Mouse (Mus musculus) fat pad, adult 2 months (tissue): ENCODE data around the gene Cdh10.

Experiments used
- DNase-seq: peaks from one replicate; pipeline ENCODE4 v3.0.0-alpha.2; 2011; ENCODE audit warnings: low read depth, low spot score; ENCODE audit errors: extremely low read depth

Cdh10 gene

DNA sequence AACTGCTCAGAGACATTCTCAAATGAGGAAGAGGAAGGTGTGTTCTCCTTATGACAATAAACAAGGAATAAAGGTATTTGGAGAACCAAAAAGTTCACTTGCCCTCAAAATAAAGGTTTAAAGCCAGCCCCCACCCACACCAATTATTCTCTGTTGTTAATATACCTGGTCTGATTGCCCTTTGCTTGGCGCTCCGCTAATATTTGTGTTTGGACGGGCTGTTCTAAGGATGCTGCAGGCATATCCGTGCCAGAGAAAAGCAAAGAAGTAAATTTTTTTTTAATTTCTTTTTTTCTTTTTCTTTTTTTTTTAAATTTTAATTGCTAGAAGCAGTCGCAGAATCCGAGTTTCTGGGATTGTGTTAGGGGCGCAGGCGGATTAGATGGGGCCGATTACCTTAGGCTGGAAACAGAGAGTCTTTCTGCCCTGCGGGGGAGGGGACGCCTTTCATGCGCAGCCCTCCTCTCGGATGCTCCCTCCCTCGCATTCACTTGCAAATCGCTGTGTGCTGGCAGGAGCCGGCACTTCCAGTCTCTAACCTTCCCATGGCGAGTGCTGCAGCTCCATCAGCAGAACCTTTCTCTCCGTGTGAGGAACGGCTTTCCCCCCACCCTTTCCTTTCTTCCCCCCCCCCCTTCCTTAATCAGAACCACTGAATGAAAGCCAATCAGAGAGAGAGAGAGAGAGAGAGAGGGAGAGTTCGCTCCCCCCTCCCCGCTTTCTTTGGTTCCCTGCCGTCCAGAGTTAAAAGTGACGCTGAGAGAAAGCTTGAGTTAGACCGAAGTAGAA, at the start of gene Cdh10:
Gene Cdh10 (plus strand): TSS at position 763 of the 789 bp plus-strand sequence.
- DNase-seq = no peak

- no peak for DNase-seq
These were observed 9.5 kb upstream of the Cdh10 start for GRCm38 (mm10) chr15:18809148-18809827.

DNA sequence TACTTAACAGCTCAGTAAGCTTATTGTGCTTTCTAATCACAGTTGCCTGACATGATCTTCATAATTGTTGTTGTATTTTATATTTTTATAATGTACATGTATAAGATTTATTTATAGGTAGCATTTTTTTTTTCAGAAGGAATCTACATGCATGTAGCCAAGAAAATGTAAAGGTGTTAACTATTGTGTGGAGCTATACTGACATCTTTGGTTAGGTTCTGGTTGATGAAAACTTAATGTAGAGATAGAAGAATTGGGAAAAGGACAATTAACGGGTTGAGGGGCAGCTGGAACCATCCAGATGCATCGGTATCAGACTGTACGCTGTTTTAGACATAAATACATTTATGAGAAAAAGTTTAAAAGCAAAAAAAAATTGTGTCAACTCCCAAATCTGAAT, 1.0 kb upstream of the Cdh10 start:
- no peak for DNase-seq

DNA sequence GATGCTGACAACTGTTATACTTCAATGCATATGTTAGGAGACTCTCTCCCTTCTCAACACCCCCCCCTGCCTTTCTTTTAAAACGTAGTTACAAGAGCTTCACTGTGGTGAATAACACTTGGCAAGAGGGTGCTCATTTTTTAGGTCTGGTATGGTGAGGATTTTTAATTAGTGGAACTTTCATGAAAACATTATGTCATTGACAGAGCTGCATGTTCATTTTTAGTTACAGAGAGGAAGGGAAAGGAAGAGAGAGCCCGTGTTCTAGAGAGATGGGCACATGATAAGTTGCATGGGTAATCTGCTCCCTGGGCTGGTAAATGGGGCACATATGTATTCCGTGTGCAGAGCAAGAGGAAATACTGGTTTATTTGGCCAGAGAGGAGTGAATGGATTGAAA, 1.5 kb downstream of the Cdh10 start:
- no peak for DNase-seq

DNA sequence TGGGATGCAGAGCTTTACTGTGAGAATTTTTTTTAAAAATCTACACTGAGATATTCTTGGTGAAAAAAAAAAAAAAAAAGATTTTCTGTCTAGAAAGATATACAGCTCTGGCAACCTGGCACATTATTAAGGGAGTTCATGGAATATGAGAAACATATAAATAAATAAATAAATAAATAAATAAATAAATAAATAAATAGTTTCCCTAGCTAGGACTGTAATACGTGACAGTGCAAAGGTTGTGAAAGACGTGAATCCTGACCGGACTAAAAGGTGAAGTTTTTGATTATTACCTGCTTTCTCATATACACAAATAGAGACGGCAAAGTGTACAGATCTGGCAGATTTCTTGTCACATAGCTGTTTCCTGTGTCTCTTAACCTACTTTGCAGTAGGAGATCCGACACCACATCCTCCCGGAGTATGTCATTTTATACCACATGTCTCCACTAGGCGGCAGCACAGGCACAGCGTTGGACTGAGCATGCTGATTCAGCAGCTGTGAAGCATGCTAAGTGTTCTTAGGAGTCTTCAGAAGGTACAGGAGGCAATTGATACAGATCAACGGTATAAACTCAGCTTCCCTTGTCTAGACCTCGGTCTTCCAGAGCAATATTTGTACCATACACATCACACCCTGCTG, 2.5 kb downstream of the Cdh10 start:
- DNase-seq = no peak

- no peak for DNase-seq
These were observed 4.7 kb downstream of the Cdh10 start for GRCm38 (mm10) chr15:18823420-18823819.

DNA sequence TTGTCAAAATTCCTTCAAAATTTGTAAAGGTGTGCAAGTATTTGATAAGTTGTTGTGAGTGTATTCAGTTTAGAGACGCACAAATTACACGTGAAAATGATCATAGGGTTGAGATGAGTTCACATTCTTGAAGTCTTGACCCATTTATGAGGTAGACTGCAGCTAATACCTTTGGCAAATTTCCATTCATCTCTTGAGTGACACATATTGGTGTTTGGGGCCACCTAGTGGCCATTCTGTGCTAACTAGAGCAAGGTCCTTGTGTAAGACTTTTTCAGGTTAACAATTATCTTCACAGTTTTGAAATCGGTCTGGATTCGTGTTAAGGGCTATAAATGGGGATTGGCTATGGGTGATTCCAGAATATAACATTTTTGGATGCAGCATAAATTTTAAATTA, 13.5 kb downstream of the Cdh10 start:
- no peak for DNase-seq

- DNase-seq = no peak
These were observed 23.0 kb downstream of the Cdh10 start for GRCm38 (mm10) chr15:18841769-18842168.

DNA sequence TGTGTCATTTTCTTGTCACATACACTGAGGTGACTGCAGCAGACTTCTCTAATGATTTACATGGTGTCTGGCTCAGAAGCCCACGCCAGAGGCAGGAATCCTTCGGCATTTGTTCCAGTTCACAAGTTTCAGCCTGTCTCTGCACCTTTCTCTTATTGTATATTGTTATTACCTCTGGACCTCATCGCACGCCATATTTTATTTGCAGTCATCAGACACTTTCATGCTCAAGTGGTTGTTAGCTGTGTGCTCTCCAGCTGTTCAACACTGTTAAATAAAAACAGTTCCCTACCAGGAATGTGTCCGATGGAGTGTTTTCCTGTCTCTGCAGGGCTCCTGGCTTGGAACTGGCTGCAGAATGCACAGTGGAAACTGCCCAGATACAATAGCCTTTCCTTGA, 26.1 kb downstream of the Cdh10 start:
- no peak for DNase-seq

DNA sequence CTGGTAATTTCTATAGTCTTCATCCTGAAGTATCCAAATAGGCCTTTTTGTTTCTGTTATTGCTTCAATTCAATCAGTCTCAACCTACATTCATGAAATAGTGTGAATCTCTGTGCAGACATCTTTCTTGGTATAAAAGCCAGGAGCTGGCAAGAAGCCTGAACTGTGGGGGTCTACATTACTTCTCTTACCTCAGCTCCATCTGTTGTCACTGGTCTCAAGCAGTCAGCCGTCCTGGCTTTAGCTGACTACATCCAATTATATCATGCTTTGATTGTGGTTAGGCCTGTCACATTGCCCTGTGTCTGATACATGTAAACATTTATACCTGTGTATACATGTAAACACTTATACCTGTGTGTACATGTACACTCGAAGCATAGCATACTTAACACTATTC, 31.8 kb downstream of the Cdh10 start:
- DNase-seq = no peak

DNA sequence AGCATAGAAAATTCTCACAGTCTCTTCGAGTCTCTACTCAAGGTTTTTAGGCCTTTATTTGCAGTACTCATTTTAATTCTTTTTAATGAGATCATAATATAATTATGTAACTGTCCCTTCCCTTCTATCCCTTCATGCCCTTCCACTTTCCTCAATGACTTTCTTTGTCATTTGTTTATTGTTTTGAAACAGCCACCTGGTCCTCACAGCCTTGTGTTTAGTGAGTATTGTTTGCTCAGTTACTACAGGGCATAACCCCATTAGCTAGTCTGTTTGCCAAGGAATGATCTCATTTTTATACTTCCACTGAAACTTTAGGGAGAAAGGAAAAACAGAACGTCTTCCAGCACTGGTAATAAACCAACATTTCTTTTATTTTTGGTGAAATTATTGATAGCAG, 39.4 kb downstream of the Cdh10 start:
- no peak for DNase-seq

DNA sequence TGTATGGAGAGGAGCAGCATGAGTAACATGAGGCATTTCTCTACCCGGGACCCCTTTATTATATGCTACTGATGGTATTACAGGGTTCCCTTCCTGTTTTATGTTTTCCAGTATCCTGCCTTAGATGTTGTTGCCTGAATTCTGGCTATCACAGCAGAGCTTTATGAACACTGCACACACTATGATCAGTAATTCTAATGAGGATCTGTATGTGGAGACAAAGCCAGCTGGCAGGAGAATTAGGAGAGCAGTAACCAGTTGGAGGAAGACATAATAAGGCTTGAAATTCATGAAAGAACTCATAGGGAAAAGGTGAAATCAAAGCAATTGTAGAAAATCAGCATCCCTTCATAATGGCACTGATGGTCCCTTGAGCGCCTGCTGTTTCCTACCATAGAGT, 51.1 kb downstream of the Cdh10 start:
- no peak for DNase-seq

GRCm38 (mm10) chr15:18881467-18881866, 62.7 kb downstream of the Cdh10 start:
- no peak for DNase-seq

DNA sequence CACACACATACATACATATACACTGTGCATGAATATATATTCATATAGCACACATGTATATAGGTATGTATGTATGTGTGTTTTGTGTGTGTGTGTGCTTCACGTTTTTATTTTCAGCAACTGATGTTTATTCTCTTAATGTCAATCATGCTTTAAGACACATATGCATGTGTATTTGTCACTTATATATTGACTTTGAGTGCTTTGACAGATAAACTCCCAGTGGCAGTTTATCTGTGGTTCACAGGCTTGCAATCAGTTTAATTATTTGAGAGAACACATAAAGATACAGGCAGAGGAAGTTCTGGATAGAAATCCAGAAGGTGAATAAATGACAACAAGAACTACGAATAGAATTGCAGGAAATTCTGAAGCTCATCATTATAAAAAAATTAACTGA, 67.9 kb downstream of the Cdh10 start:
- no peak for DNase-seq

- DNase-seq = no peak
These were observed 70.2 kb downstream of the Cdh10 start for GRCm38 (mm10) chr15:18888912-18889311.

- no peak for DNase-seq
These were observed 71.6 kb downstream of the Cdh10 start for GRCm38 (mm10) chr15:18890358-18890757.

DNA sequence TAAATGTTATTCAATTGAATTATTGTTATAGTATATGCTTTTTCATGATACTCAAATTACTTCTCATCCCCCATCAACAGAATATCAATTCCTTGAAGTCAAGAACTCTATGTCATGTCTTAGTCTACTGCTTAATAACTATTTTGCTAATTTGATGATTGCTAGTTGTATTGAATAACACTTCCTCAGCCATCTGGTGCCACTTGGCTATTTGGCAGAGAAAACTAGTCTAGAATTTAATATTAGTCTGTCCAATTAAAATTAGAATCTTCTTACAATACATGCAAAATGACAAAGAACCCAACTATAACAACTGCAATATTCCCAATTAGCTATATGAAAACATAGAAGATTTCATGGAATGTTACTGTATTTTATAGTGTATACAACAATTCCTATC, 82.0 kb downstream of the Cdh10 start:
- no peak for DNase-seq

GRCm38 (mm10) chr15:18904131-18904530, 85.4 kb downstream of the Cdh10 start:
- no peak for DNase-seq

- DNase-seq = no peak
These were observed 91.9 kb downstream of the Cdh10 start for GRCm38 (mm10) chr15:18910612-18911011.

- DNase-seq = no peak
These were observed 106.8 kb downstream of the Cdh10 start for GRCm38 (mm10) chr15:18925392-18926117.

- DNase-seq = no peak
These were observed 108.2 kb downstream of the Cdh10 start for GRCm38 (mm10) chr15:18926964-18927363.
